Mouse (Mus musculus): ENCODE results near the gene Ryr1.
"Not testable (repeated sequence)": the region's sequence is repeated elsewhere in the genome, so short reads cannot be mapped to it uniquely, and the experiment has no call there.

Gene Ryr1

GRCm38 (mm10) chr7:29146625-29147367 is 21.8 kb upstream of the Ryr1 start:
- in situ Hi-C loops (cut with MboI; ENCODE audit: low sequenced_read_pairs) = no loop called here

- in situ Hi-C loops (cut with MboI; ENCODE audit: low sequenced_read_pairs) = no loop called here
Measured at GRCm38 (mm10) chr7:29144006-29144405, 19.0 kb upstream of the Ryr1 start.

GRCm38 (mm10) chr7:29141416-29141815 is 16.4 kb upstream of the Ryr1 start:
- in situ Hi-C loops (cut with MboI; ENCODE audit: low sequenced_read_pairs) = no loop called here

- in situ Hi-C loops (cut with MboI; ENCODE audit: low sequenced_read_pairs) = not testable (repeated sequence)
Measured at GRCm38 (mm10) chr7:29139237-29139636, 14.3 kb upstream of the Ryr1 start.

- in situ Hi-C loops (cut with MboI; ENCODE audit: low sequenced_read_pairs) = no loop called here
Measured at GRCm38 (mm10) chr7:29137429-29137828, 12.4 kb upstream of the Ryr1 start.

- in situ Hi-C loops (cut with MboI; ENCODE audit: low sequenced_read_pairs) = no loop called here
Measured at GRCm38 (mm10) chr7:29134693-29135386, 9.9 kb upstream of the Ryr1 start, which contains the start of gene Rasgrp4. Rasgrp4 (plus strand) TSS chr7:29134851.

GRCm38 (mm10) chr7:29134230-29134629 is 9.3 kb upstream of the Ryr1 start:
- in situ Hi-C loops (cut with MboI; ENCODE audit: low sequenced_read_pairs) = no loop called here

- in situ Hi-C loops (cut with MboI; ENCODE audit: low sequenced_read_pairs) = no loop called here
Measured at GRCm38 (mm10) chr7:29128725-29129124, 3.7 kb upstream of the Ryr1 start.

- in situ Hi-C loops (cut with MboI; ENCODE audit: low sequenced_read_pairs) = no loop called here
Measured at GRCm38 (mm10) chr7:29126173-29126915, 1.4 kb upstream of the Ryr1 start.

- in situ Hi-C loops (cut with MboI; ENCODE audit: low sequenced_read_pairs) = no loop called here
Measured at GRCm38 (mm10) chr7:29123531-29124358, 1.2 kb downstream of the Ryr1 start.

GRCm38 (mm10) chr7:29122821-29123220 is 2.2 kb downstream of the Ryr1 start:
- in situ Hi-C loops (cut with MboI; ENCODE audit: low sequenced_read_pairs) = no loop called here

- in situ Hi-C loops (cut with MboI; ENCODE audit: low sequenced_read_pairs) = no loop called here
Measured at GRCm38 (mm10) chr7:29119526-29119925, 5.5 kb downstream of the Ryr1 start.

GRCm38 (mm10) chr7:29118142-29118851 is 6.7 kb downstream of the Ryr1 start:
- in situ Hi-C loops (cut with MboI; ENCODE audit: low sequenced_read_pairs) = no loop called here

- in situ Hi-C loops (cut with MboI; ENCODE audit: low sequenced_read_pairs) = no loop called here
Measured at GRCm38 (mm10) chr7:29108992-29109955, 15.7 kb downstream of the Ryr1 start.

- in situ Hi-C loops (cut with MboI; ENCODE audit: low sequenced_read_pairs) = no loop called here
Measured at GRCm38 (mm10) chr7:29101286-29102017, 23.5 kb downstream of the Ryr1 start.

GRCm38 (mm10) chr7:29097131-29097530 is 27.8 kb downstream of the Ryr1 start:
- in situ Hi-C loops (cut with MboI; ENCODE audit: low sequenced_read_pairs) = no loop called here

GRCm38 (mm10) chr7:29088817-29089216 is 36.2 kb downstream of the Ryr1 start:
- in situ Hi-C loops (cut with MboI; ENCODE audit: low sequenced_read_pairs) = no loop called here

- in situ Hi-C loops (cut with MboI; ENCODE audit: low sequenced_read_pairs) = no loop called here
Measured at GRCm38 (mm10) chr7:29086902-29087301, 38.1 kb downstream of the Ryr1 start.

Measured in CH12F3 (cell line).